Mouse (Mus musculus): ENCODE results near the gene Rgcc. TPM values are rescaled to one million over a fixed set of nuclear protein-coding genes. Genes with fewer than 3 reads are reported as not detected.
A peak's percentile ranks its signal among the peaks of the same experiment; 100 is the strongest.

Gene Rgcc
- polyA plus RNA-seq, 1 experiment from 2014 or later, result 26.3 TPM

DNA sequence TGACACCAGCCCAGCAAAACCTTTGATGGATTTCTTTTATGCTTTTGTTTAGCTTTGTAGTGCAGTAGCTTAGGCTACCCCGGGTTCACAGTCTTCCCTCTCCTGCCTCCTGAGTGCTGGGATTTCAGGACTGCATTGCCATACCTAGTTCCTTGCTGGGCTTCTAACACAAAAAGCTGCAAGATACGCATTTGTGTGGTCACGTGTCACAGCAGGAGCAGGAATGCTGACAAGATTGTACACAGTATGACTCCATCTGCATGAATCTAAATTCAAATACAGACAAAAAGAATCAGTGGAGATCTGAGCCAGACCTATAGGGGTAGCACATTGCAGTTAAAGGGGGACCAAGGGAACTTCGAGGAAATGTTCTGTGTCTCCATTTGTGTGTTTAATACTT lies 6.9 kb upstream of the Rgcc start:
- peaks cover 2% of the 10 kb centered on the region; the same call in 1 of the 2 replicates for H3K27me3 ChIP-seq (ENCODE audit: control insufficient read depth, insufficient read depth, low read length)
- no peak overlapping the region for H3K9ac ChIP-seq (ENCODE audit: low read depth, low read length)
- 46% methylated on average over 4 of the region's 4 CpGs for whole genome bisulfite sequencing (ENCODE audit: insufficient replicate concordance)
- no peaks in the 10 kb centered on the region for H3K9me3 ChIP-seq (replicated peaks; ENCODE audit: control insufficient read depth, low read length)
- no peak overlapping the region for H3K4me3 ChIP-seq (ENCODE audit: low read depth, low read length)
- ATAC-seq (replicated peaks; ENCODE audit: insufficient number of reproducible peaks, low FRiP score, low TSS enrichment), result no peak
- H3K4me1 ChIP-seq (ENCODE audit: control insufficient read depth, insufficient read depth, low read length), result peaks cover 9% of the 10 kb centered on the region; the same call in 1 of the 2 replicates
- H3K4me2 ChIP-seq, result no peak overlapping the region
- H3K27ac ChIP-seq (ENCODE audit: low read depth, low read length), result no peak overlapping the region
- H3K36me3 ChIP-seq (ENCODE audit: control insufficient read depth, insufficient read depth, low read length), result no peaks in the 10 kb centered on the region

DNA sequence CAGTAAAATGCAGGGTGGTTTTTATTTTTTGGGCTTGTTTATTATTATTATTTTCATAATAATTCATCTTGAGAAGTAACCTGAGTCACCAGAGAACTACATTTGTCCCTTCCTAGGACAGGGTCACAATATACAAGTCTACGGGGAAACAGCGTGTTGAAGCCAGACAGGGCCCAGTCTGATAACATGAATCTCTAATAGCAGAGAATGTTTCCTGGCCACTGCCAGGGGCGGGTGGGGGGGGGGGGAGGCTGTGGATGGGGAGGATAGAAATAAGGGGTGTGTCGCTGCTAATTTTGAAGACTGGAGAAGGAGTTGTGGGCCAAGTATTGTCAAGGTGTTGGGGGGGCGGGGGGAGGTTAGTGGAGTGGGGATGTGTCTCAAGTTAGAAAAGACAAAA lies 6.5 kb upstream of the Rgcc start:
- Histone ChIP-seq H3K4me3 (ENCODE audit: low read depth, low read length) (no peak overlapping the region), H3K36me3 (ENCODE audit: control insufficient read depth, insufficient read depth, low read length) (no peaks in the 10 kb centered on the region), H3K27ac (ENCODE audit: low read depth, low read length) (no peak overlapping the region), H3K27me3 (ENCODE audit: control insufficient read depth, insufficient read depth, low read length) (peaks cover 2% of the 10 kb centered on the region; the same call in 1 of the 2 replicates), H3K9ac (ENCODE audit: low read depth, low read length) (no peak overlapping the region), H3K4me2 (no peak overlapping the region), H3K9me3 (replicated peaks; ENCODE audit: control insufficient read depth, low read length) (no peaks in the 10 kb centered on the region), H3K4me1 (ENCODE audit: control insufficient read depth, insufficient read depth, low read length) (peaks cover 9% of the 10 kb centered on the region)
- ATAC-seq (replicated peaks; ENCODE audit: insufficient number of reproducible peaks, low FRiP score, low TSS enrichment), result no peak
- WGBS (ENCODE audit: insufficient replicate concordance), result 37% methylated on average over 5 of the region's 5 CpGs

DNA sequence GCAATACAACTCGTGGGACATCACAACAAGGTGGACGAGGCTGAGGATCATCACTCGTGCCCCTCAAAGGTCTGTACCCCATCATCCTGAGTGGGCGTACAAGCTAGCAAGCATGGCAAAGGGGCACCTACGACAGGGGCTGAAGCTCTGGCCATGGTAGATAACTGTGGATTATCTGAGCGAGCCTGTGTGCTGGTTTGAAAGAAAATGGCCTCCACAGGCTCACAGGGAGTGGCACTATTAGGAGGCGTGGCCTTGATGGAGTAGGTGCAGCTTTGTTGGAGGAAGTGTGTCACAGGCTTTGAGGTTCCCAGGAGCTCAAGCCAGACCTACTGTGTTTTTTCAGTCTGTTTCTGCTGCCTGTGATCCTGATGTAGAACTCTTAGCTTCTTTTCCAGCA lies 5.7 kb upstream of the Rgcc start:
- H3K4me1 ChIP-seq (ENCODE audit: control insufficient read depth, insufficient read depth, low read length), result peaks cover 9% of the 10 kb centered on the region
- H3K36me3 ChIP-seq (ENCODE audit: control insufficient read depth, insufficient read depth, low read length), result no peaks in the 10 kb centered on the region
- no peak overlapping the region for H3K9ac ChIP-seq (ENCODE audit: low read depth, low read length)
- 78% methylated on average over 7 of the region's 7 CpGs for WGBS (ENCODE audit: insufficient replicate concordance)
- ATAC-seq (replicated peaks; ENCODE audit: insufficient number of reproducible peaks, low FRiP score, low TSS enrichment), result peak; percentile 65; the same call in 1 of the 2 replicates
- H3K27me3 ChIP-seq (ENCODE audit: control insufficient read depth, insufficient read depth, low read length), result peaks cover 2% of the 10 kb centered on the region; the same call in 1 of the 2 replicates
- H3K4me2 ChIP-seq, result no peak overlapping the region
- H3K4me3 ChIP-seq (ENCODE audit: low read depth, low read length), result no peak overlapping the region
- H3K27ac ChIP-seq (ENCODE audit: low read depth, low read length), result no peak overlapping the region
- H3K9me3 ChIP-seq (replicated peaks; ENCODE audit: control insufficient read depth, low read length), result no peaks in the 10 kb centered on the region

DNA sequence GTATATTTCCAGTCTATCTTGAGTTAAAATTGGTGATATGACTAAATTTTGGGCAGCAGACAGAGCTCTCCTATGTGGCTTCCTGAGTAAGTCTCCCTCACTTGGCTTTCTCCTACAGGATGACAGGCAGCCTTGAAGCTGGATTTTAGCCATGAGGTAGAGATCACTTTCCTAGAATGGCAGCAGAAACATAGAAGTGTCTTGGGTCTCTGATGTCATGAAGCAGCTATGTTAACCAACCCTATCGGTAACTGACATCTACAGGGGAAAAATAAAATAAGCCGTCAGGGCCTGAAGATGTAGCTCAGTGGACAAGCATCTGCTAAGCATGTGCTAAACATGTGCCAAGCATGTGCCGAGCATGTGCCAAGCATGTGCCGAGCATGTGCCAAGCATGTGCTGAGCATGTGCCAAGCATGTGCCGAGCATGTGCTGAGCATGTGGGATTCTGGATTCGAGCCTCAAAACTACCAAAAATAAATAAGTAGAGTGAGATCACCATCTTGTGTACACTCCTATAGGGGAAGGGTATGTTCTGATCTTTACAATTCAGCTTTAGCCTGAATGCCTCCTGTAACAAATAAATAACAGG lies 3.5 kb upstream of the Rgcc start:
- Histone ChIP-seq H3K36me3 (ENCODE audit: control insufficient read depth, insufficient read depth, low read length) (no peaks in the 10 kb centered on the region), H3K4me2 (no peak overlapping the region), H3K27ac (ENCODE audit: low read depth, low read length) (no peak overlapping the region), H3K9me3 (replicated peaks; ENCODE audit: control insufficient read depth, low read length) (no peaks in the 10 kb centered on the region), H3K9ac (ENCODE audit: low read depth, low read length) (no peak overlapping the region), H3K4me1 (ENCODE audit: control insufficient read depth, insufficient read depth, low read length) (peaks cover 18% of the 10 kb centered on the region), H3K4me3 (ENCODE audit: low read depth, low read length) (no peak overlapping the region), H3K27me3 (ENCODE audit: control insufficient read depth, insufficient read depth, low read length) (peaks cover 6% of the 10 kb centered on the region)
- no peak for ATAC-seq (replicated peaks; ENCODE audit: insufficient number of reproducible peaks, low FRiP score, low TSS enrichment)
- WGBS (ENCODE audit: insufficient replicate concordance), result 84% methylated on average over 6 of the region's 6 CpGs

DNA sequence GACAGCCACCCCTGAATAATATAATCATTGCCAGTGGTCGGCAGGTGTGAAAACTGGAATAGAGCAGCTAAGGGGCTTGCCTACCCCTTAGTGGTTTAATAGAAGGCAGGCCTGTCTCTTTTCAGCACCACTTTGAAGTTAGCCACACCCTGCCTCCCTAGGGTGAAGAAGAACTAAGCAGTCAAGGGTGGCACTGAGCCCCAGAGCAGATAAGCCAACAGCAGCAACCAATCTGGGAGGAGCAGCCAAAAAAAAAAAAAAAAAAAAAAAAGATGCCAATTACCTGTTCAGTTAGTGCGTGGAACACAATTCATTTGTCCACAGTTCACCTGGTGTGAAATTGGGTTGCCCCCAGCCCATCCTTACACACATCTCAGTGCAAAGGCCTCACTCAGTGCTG lies 1.7 kb upstream of the Rgcc start:
- Histone ChIP-seq H3K4me3 (ENCODE audit: low read depth, low read length) (no peak overlapping the region), H3K27ac (ENCODE audit: low read depth, low read length) (no peak overlapping the region), H3K4me2 (no peak overlapping the region), H3K9ac (ENCODE audit: low read depth, low read length) (no peak overlapping the region), H3K4me1 (ENCODE audit: control insufficient read depth, insufficient read depth, low read length) (peaks cover 19% of the 10 kb centered on the region), H3K36me3 (ENCODE audit: control insufficient read depth, insufficient read depth, low read length) (no peaks in the 10 kb centered on the region), H3K9me3 (replicated peaks; ENCODE audit: control insufficient read depth, low read length) (no peaks in the 10 kb centered on the region), H3K27me3 (ENCODE audit: control insufficient read depth, insufficient read depth, low read length) (peaks cover 14% of the 10 kb centered on the region)
- ATAC-seq (replicated peaks; ENCODE audit: insufficient number of reproducible peaks, low FRiP score, low TSS enrichment), result no peak
- 62% methylated on average over 2 of the region's 2 CpGs for WGBS (ENCODE audit: insufficient replicate concordance)

DNA sequence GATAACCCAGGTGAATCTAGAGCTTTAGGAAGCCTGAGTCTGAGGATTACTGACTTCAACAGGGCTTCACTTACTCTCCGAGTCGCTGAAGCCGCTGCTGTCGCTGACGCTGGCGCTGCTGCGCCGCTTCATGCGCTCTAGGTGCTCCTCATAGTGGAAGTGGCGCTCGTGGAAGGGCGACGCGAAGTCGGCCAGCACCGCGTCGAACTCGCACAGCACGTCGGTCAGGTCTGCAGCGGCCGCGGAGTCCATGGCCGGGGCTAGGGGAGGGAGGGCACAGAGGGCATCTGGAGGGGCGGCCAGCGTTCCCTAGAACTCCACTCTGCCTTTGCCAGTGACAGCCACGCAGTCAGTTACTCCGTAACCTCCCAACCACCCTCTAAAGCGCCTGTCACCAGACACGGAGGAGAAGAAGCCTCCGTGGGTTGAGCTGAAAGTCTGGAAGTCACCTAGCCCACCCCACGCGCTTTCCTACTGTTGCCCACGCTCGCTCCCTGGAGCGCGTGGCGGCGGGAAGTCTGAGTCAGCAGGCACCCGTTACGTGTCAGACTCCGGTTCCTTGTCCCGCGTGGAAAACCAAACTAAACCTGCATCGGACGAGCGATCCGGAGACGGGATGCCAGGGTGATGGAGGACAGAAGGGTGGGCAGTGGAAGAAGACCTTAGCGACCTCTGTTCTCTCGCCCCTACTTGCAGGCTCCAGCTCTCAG lies 649 bp downstream of the Rgcc start:
- peak overlapping the region; percentile 76 for H3K9ac ChIP-seq (ENCODE audit: low read depth, low read length)
- H3K27me3 ChIP-seq (ENCODE audit: control insufficient read depth, insufficient read depth, low read length), result peaks cover 14% of the 10 kb centered on the region
- peak overlapping the region; percentile 100 for H3K4me2 ChIP-seq
- H3K4me1 ChIP-seq (ENCODE audit: control insufficient read depth, insufficient read depth, low read length), result peaks cover 14% of the 10 kb centered on the region; the same call in 1 of the 2 replicates
- H3K27ac ChIP-seq (ENCODE audit: low read depth, low read length), result no peak overlapping the region
- 2% methylated on average over 52 of the region's 52 CpGs for WGBS (ENCODE audit: insufficient replicate concordance)
- peak overlapping the region; percentile 57 for H3K4me3 ChIP-seq (ENCODE audit: low read depth, low read length)
- 0 out of 2 replicates have a peak, but pooled peaks have one; percentile 1 for ATAC-seq (replicated peaks; ENCODE audit: insufficient number of reproducible peaks, low FRiP score, low TSS enrichment)
- no peaks in the 10 kb centered on the region for H3K9me3 ChIP-seq (replicated peaks; ENCODE audit: control insufficient read depth, low read length)
- no peaks in the 10 kb centered on the region for H3K36me3 ChIP-seq (ENCODE audit: control insufficient read depth, insufficient read depth, low read length)

DNA sequence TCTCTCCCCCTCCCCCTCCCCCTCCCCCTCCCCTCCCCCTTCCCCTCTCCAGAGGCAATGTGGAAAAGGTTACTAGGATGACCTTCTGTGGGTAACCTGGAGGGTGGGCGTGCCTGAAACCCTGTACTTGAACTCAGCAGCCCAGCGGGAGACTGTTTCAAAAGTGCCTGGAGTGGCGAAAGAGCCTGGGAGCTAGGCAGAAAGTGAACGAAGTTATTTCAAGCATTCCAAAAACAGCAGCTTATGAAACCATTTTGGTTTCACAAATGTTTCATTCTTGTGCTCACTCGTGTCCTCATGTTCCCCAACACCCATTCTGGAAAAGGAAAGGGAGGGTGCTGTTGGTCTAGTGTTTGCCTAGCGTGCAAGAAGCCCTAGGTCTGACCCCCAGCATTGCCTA lies 1.6 kb downstream of the Rgcc start:
- ATAC-seq (replicated peaks; ENCODE audit: insufficient number of reproducible peaks, low FRiP score, low TSS enrichment), result no peak
- H3K4me3 ChIP-seq (ENCODE audit: low read depth, low read length), result peak overlapping the region; percentile 57
- H3K4me2 ChIP-seq, result peak overlapping the region; percentile 100
- peaks cover 14% of the 10 kb centered on the region; the same call in 1 of the 2 replicates for H3K4me1 ChIP-seq (ENCODE audit: control insufficient read depth, insufficient read depth, low read length)
- peaks cover 11% of the 10 kb centered on the region for H3K27me3 ChIP-seq (ENCODE audit: control insufficient read depth, insufficient read depth, low read length)
- no peaks in the 10 kb centered on the region for H3K9me3 ChIP-seq (replicated peaks; ENCODE audit: control insufficient read depth, low read length)
- WGBS (ENCODE audit: insufficient replicate concordance), result 24% methylated on average over 6 of the region's 6 CpGs
- no peak overlapping the region for H3K9ac ChIP-seq (ENCODE audit: low read depth, low read length)
- H3K27ac ChIP-seq (ENCODE audit: low read depth, low read length), result no peak overlapping the region
- no peaks in the 10 kb centered on the region for H3K36me3 ChIP-seq (ENCODE audit: control insufficient read depth, insufficient read depth, low read length)

DNA sequence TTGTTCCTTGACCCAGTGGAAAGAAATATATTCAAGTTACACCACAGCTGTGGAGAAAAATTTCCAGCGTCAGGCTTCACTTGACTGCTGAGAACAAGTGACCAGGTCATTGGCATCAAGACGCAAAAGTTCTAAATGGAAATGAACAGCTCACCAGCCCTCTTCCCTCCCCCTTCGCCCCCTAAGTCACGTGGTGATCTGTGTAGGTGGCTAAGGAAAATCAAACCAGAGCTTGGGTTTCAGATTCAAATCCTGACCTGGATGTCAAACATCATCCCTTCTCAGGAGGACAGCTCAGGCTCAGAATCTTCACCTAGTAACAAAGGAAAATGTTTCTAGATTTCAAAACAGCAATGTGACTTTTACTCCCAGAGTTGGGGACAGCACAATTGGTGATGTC lies 2.2 kb downstream of the Rgcc start:
- Histone ChIP-seq H3K4me3 (ENCODE audit: low read depth, low read length) (no peak overlapping the region), H3K9ac (ENCODE audit: low read depth, low read length) (no peak overlapping the region), H3K27ac (ENCODE audit: low read depth, low read length) (no peak overlapping the region)

More for the DNA sequence above, 2.2 kb downstream of the Rgcc start:
- Histone ChIP-seq H3K4me2 (peak overlapping the region; percentile 20; the same call in 1 of the 2 replicates), H3K36me3 (ENCODE audit: control insufficient read depth, insufficient read depth, low read length) (no peaks in the 10 kb centered on the region), H3K9me3 (replicated peaks; ENCODE audit: control insufficient read depth, low read length) (no peaks in the 10 kb centered on the region), H3K4me1 (ENCODE audit: control insufficient read depth, insufficient read depth, low read length) (peaks cover 14% of the 10 kb centered on the region; the same call in 1 of the 2 replicates), H3K27me3 (ENCODE audit: control insufficient read depth, insufficient read depth, low read length) (peaks cover 11% of the 10 kb centered on the region)
- ATAC-seq (replicated peaks; ENCODE audit: insufficient number of reproducible peaks, low FRiP score, low TSS enrichment), result no peak
- WGBS (ENCODE audit: insufficient replicate concordance), result 58% methylated on average over 4 of the region's 4 CpGs
